Mouse (Mus musculus) hindbrain, postnatal 0 days (tissue): ENCODE results near the gene Actn4. TPM values are rescaled to one million over a fixed set of nuclear protein-coding genes. Genes with fewer than 3 reads are reported as not detected.

ENCODE experiments used
- ATAC-seq: fragments of 200-750 bp; cut with Nextera tagmentation; 2 replicates; pipeline ENCODE4 v1.8.0; 2017; ENCODE audit warnings: mild to moderate bottlenecking, moderate TSS enrichment, moderate library complexity
- DNase-seq: peaks from one replicate; pipeline ENCODE4 v3.0.0-alpha.2; 2015; ENCODE audit warnings: low spot score
- H3K27ac ChIP-seq: fragments of 300-500 bp; sonication (generic); 2 replicates; pipeline ENCODE4 v1.5.1; 2014; ENCODE audit warnings: mild to moderate bottlenecking
- H3K27me3 ChIP-seq: fragments of 300-500 bp; sonication (generic); 2 replicates; pipeline ENCODE4 v1.6.1; 2014; ENCODE audit warnings: low read length, mixed read lengths; ENCODE audit not compliant: insufficient read depth
- H3K36me3 ChIP-seq: fragments of 300-500 bp; sonication (generic); 2 replicates; pipeline ENCODE4 v1.6.1; 2014; ENCODE audit warnings: low read length, mixed read lengths; ENCODE audit not compliant: insufficient read depth
- H3K4me1 ChIP-seq: fragments of 300-500 bp; sonication (generic); 2 replicates; pipeline ENCODE4 v1.6.1; 2014; ENCODE audit warnings: antibody characterized with exemption, low read length, mixed read lengths; ENCODE audit not compliant: insufficient read depth
- H3K4me2 ChIP-seq: fragments of 300-500 bp; sonication (generic); 2 replicates; pipeline ENCODE4 v1.6.1; 2014; ENCODE audit warnings: low read depth, mild to moderate bottlenecking, low read length, moderate library complexity, mixed read lengths
- H3K4me3 ChIP-seq: fragments of 300-500 bp; sonication (generic); 2 replicates; pipeline ENCODE4 v1.5.1; 2014; ENCODE audit warnings: low read length
- H3K9ac ChIP-seq: fragments of 300-500 bp; sonication (generic); replicated peaks from 2 replicates; pipeline ENCODE4 v1.6.1; 2014; ENCODE audit warnings: mild to moderate bottlenecking, low read length, moderate library complexity, mixed read lengths
- H3K9me3 ChIP-seq: fragments of 300-500 bp; sonication (generic); 2 replicates; pipeline ENCODE4 v1.6.1; 2016; ENCODE audit warnings: low read length, mixed read lengths
- CTCF ChIP-seq: IDR thresholded peaks from 2 replicates; pipeline ENCODE4 v1.5.1; 2016; ENCODE audit warnings: antibody characterized with exemption, control low read depth, low read depth
- WGBS: fragments of 180-500 bp; shearing (Covaris S2); extraction: QIAGEN DNeasy Blood & Tissue Kit; methylation state at CpG from one replicate; pipeline ENCODE4 v1.1.7; 2014; 5-methylcytosine and 5-hydroxymethylcytosine counted together
- polyA plus RNA-seq: library from polyadenylated mRNA; unstranded; fragments of >200 nt; fragmentation: Nextera tagmentation; extraction: Ambion mirVana; gene quantifications from 2 replicates; pipeline ENCODE4 v1.2.1, GENCODE M21; 2015
- total RNA-seq: library from RNA; depleted of rRNA; stranded (reverse); fragments of >200 nt; gene quantifications from 2 replicates; pipeline ENCODE4 v1.2.3, GENCODE M21; 2014

Gene Actn4
- total and polyA plus RNA-seq, 2 experiments from 2014 or later, result 85.7 to 114 TPM

DNA sequence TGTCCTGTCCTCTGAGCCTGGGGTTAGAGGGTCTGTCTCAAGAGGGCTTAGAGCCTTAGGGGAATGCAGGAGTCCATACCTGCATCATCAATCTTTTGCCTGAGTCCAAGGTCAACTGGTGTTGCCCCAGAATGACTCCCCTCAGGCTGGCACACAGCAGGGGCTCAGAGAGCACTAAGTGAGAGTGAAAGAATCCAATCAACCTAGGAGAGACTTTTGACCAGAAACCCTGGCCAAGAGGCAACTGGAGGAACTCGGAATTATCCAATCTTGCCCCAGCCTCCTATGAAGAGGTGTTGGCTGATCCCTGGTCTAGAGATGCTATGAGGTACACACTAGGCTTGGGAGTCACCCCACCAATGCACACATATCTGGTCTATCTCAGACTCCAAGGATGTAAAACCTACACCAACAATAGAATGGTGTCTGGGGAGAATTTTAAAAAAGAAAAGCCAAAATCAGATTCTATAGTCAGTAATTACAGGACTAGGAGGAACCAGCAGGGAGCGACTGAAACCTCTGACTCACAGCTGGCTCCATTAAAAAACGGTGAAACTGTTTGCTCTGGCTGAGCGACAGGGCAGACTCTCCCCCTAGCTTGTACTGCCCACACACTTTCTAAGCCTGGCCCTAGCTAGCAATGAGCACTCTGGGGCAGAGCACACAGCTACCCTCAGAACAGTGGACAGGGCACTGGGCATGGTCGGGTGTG, 31.7 kb downstream of the Actn4 start:
- H3K9me3 ChIP-seq, result no peaks in the 10 kb centered on the region
- no peaks in the 10 kb centered on the region for H3K4me1 ChIP-seq
- no peak for DNase-seq
- no peak overlapping the region for H3K4me3 ChIP-seq
- 56% methylated on average over 5 of the region's 5 CpGs for WGBS
- H3K36me3 ChIP-seq, result no peaks in the 10 kb centered on the region
- no peaks in the 10 kb centered on the region for H3K27me3 ChIP-seq
- no peak overlapping the region for H3K9ac ChIP-seq
- no peak for TF ChIP-seq CTCF
- no peak for ATAC-seq
- H3K4me2 ChIP-seq, result no peak overlapping the region
- H3K27ac ChIP-seq, result no peak overlapping the region

DNA sequence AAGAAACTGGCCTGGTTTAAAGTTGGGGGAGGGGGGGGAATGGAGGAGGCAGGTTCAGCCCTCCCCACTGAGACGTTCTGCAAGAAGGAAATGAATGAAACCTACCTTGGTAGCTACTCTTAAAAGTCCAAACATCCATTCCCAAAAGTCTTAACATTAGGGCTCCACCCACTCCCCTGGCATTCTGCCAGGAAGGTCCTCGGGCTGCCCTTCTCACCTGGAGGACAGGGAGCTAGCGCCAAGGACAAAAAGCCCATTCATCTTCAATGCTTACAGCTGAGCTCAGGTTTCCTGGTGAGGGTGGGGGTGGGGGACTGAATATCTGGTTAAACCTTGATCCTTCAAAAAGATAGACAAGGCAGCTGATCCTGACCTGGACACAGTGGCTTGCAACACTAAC, 32.8 kb downstream of the Actn4 start:
- WGBS, result 66% methylated on average over 3 of the region's 3 CpGs

DNA sequence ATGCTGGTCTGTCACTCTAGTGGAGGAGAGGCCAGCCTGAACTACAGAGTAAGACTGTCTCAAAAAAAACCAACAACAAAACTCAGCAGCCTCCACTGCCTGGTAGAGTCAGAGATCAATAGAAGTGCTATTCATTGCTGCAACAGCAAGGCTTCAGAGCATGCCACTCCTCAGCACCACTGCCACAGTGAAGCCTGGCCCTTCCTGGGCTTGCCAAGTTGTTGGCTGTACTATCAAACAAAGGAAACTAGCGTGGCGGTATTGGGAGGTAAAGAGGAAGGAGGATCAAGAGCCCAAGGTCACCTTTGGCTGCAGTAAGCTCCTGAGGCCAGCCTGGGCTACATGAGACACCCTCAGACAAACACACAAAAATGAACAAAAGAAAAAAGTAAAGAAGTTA, 36.0 kb downstream of the Actn4 start:
- Histone ChIP-seq H3K27me3 (no peaks in the 10 kb centered on the region), H3K4me3 (no peak overlapping the region), H3K36me3 (no peaks in the 10 kb centered on the region), H3K9me3 (no peaks in the 10 kb centered on the region), H3K4me2 (no peak overlapping the region), H3K9ac (no peak overlapping the region), H3K27ac (no peak overlapping the region), H3K4me1 (peaks cover 24% of the 10 kb centered on the region)
- DNase-seq (no peak), ATAC-seq (no peak)
- WGBS, result 51% methylated on average over 2 of the region's 2 CpGs
- no peak for TF ChIP-seq CTCF

More for the DNA sequence above, 32.8 kb downstream of the Actn4 start:
- no peaks in the 10 kb centered on the region for H3K36me3 ChIP-seq
- no peak for TF ChIP-seq CTCF
- no peaks in the 10 kb centered on the region for H3K9me3 ChIP-seq
- no peak overlapping the region for H3K4me2 ChIP-seq
- peaks cover 10% of the 10 kb centered on the region for H3K4me1 ChIP-seq
- H3K27me3 ChIP-seq, result no peaks in the 10 kb centered on the region
- ATAC-seq (no peak), DNase-seq (no peak)
- no peak overlapping the region for H3K27ac ChIP-seq
- no peak overlapping the region for H3K4me3 ChIP-seq
- H3K9ac ChIP-seq, result no peak overlapping the region

DNA sequence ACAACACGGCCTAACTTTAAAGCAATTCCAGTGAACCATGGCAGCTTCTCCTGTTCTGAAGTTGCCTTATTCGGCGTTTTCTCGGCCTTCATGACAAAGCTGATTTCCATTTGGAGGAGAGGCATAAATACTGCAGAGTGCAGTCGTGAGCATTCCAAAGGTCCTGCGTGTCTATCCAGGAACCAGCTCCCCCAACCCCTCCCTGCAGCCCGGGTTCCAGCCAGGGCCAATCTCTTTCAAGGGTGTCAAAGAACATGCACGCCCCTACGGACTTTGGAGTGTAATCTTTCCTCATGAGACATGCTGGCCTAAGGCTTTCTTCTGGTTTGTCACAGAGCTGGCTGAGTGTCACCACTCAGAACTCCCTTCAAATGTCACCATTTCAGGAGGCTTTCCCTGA, 36.8 kb downstream of the Actn4 start:
- Histone ChIP-seq H3K27ac (peak overlapping the region; percentile 2; the same call in 1 of the 2 replicates), H3K9ac (no peak overlapping the region), H3K4me3 (no peak overlapping the region), H3K9me3 (no peaks in the 10 kb centered on the region), H3K4me2 (no peak overlapping the region), H3K36me3 (no peaks in the 10 kb centered on the region), H3K27me3 (no peaks in the 10 kb centered on the region), H3K4me1 (peaks cover 26% of the 10 kb centered on the region)
- no peak for TF ChIP-seq CTCF
- DNase-seq (no peak), ATAC-seq (no peak)
- 54% methylated on average over 9 of the region's 9 CpGs for WGBS

DNA sequence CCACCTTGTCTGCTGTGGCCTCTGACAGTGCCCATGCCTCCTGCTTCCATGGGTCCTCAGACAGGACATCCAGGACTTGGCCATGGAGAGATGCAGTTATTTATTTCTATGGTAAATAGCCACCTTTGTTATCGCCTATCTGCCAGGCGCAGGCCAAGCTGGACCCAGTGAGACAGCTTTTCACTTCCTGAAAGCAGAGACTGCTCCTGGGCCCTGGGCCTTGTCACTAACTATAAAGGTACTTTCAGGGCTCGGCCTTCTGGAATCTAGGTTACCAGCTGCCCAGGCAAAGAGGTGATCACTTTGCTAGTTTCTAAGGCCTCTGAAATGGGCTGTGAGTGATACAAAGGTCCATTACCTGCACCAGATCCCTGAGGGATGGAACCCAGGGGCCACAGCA, 37.3 kb downstream of the Actn4 start:
- 87% methylated on average over 3 of the region's 3 CpGs for WGBS
- Histone ChIP-seq H3K4me1 (peaks cover 31% of the 10 kb centered on the region), H3K27me3 (no peaks in the 10 kb centered on the region), H3K27ac (peak overlapping the region; percentile 2), H3K4me3 (no peak overlapping the region), H3K4me2 (no peak overlapping the region), H3K9ac (no peak overlapping the region), H3K9me3 (no peaks in the 10 kb centered on the region), H3K36me3 (no peaks in the 10 kb centered on the region)
- ATAC-seq (no peak), DNase-seq (no peak)
- TF ChIP-seq CTCF, result no peak

DNA sequence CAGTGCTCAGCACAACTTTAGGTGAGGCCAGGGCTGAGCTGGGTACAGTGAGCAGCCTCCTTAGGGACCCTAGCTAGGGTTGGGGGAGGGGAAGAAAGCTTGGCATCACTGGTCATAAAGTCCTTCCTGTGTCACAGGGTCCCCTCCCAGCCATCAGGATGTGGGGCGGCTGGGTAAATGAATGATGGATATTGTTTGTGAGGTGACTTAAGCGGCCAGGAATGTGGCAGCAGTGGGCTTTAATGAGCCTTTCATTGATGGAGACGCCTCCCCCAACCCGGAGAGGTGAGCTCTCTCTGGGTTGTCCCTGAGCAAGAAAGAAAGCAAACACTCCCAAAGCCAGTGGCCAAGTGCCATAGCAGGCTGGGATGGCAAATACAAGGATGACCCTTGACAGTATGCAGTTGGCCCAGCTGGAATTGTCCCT, 38.3 kb downstream of the Actn4 start:
- ATAC-seq (0 out of 2 replicates have a peak, but pooled peaks have one; percentile 10), DNase-seq (no peak)
- H3K4me1 ChIP-seq, result peaks cover 39% of the 10 kb centered on the region
- no peaks in the 10 kb centered on the region for H3K9me3 ChIP-seq
- H3K4me2 ChIP-seq, result no peak overlapping the region
- 16% methylated on average over 4 of the region's 4 CpGs for WGBS
- H3K36me3 ChIP-seq, result no peaks in the 10 kb centered on the region
- TF ChIP-seq CTCF, result no peak
- H3K27me3 ChIP-seq, result no peaks in the 10 kb centered on the region
- peak overlapping the region; percentile 2; the same call in 1 of the 2 replicates for H3K27ac ChIP-seq
- H3K4me3 ChIP-seq, result no peak overlapping the region
- 0 out of 2 replicates have a peak overlapping the region, but pooled peaks have one; percentile 21 for H3K9ac ChIP-seq

DNA sequence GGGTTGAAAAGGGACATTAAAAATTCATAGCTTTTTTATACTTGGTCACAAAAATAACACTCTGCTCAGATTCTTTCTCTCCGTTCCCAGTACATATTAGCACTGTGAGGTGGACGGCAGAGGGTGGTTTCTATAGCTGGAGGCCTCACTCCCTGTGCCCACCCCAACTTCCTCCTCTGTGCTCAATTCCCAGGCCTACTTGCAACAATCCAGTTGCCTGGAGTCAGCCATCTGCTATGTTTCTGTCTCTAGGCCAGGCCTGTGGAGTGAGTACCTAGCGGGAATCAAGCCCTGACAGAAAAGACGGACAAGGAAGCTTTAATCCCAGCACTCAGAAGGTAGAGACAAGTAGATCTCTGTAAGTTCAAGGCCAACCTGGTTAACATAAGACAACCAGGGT, 39.5 kb downstream of the Actn4 start:
- ATAC-seq, result no peak
- no peaks in the 10 kb centered on the region for H3K36me3 ChIP-seq
- H3K4me3 ChIP-seq, result no peak overlapping the region
- peaks cover 47% of the 10 kb centered on the region for H3K4me1 ChIP-seq
- H3K9ac ChIP-seq, result no peak overlapping the region
- DNase-seq, result no peak
- H3K9me3 ChIP-seq, result no peaks in the 10 kb centered on the region
- H3K27ac ChIP-seq, result peak overlapping the region; percentile 2; the same call in 1 of the 2 replicates
- no peaks in the 10 kb centered on the region for H3K27me3 ChIP-seq
- no peak for TF ChIP-seq CTCF
- 42% methylated on average over 4 of the region's 4 CpGs for WGBS
- H3K4me2 ChIP-seq, result no peak overlapping the region
